Mouse (Mus musculus) CH12.LX (cell line): ENCODE data around the gene Wdr81. TPM values are rescaled to one million over a fixed set of nuclear protein-coding genes. Genes with fewer than 3 reads are reported as not detected.
A peak's percentile ranks its signal among the peaks of the same experiment; 100 is the strongest.

ENCODE experiments used
- DNase-seq: peaks from one replicate; pipeline ENCODE4 v3.0.0-alpha.2; 2013; ENCODE audit errors: extremely low read depth
- H3K27ac ChIP-seq: 2 replicates; pipeline ENCODE4 v1.5.1; 2012; ENCODE audit warnings: low read depth, mild to moderate bottlenecking, control low read depth, moderate library complexity; ENCODE audit not compliant: insufficient read depth
- H3K27me3 ChIP-seq: replicated peaks from 2 replicates; pipeline ENCODE3; 2012; ENCODE audit warnings: inconsistent platforms
- H3K36me3 ChIP-seq, 2 experiments: replicated peaks in 1 of 2; 2 replicates each; pipeline versions ENCODE3 to v1.6.1; 2012; ENCODE audit warnings: inconsistent platforms in 1 of 2, low read length in 1 of 2, mild to moderate bottlenecking in 1 of 2, mixed read lengths in 1 of 2, moderate library complexity in 1 of 2; ENCODE audit not compliant: control insufficient read depth in 1 of 2, insufficient read depth in 1 of 2
- H3K4me1 ChIP-seq, 2 experiments: 2 replicates each; pipeline ENCODE4 v1.6.1; 2012; ENCODE audit warnings: inconsistent platforms in 1 of 2, moderate library complexity in 1 of 2; ENCODE audit not compliant: insufficient read depth in 2 of 2, control insufficient read depth in 1 of 2
- H3K4me2 ChIP-seq: 2 replicates; pipeline ENCODE4 v1.6.1; 2012; ENCODE audit warnings: low read depth, mild to moderate bottlenecking, control low read depth; ENCODE audit not compliant: poor library complexity, insufficient read depth, severe bottlenecking
- H3K4me3 ChIP-seq, 3 experiments: fragments of 150-350 bp in 1 of 3; sonication (generic) in 1 of 3; replicated peaks in 1 of 3; 2 replicates each; pipeline versions ENCODE3 to v1.5.1; 2011 to 2012; ENCODE audit warnings: low read depth in 2 of 3, low read length in 2 of 3, mild to moderate bottlenecking in 2 of 3, moderate library complexity in 2 of 3, control low read depth in 1 of 3, improper control_type of control experiment in 1 of 3, inconsistent platforms in 1 of 3, mixed read lengths in 1 of 3; ENCODE audit not compliant: poor library complexity in 1 of 3
- H3K79me2 ChIP-seq: replicated peaks from 2 replicates; pipeline ENCODE4 v1.6.1; 2012; ENCODE audit warnings: mild to moderate bottlenecking, moderate library complexity; ENCODE audit not compliant: control insufficient read depth, poor library complexity, insufficient read depth, severe bottlenecking; ENCODE audit errors: extremely low read depth
- H3K9ac ChIP-seq: 2 replicates; pipeline ENCODE4 v1.6.1; 2012; ENCODE audit warnings: low read depth, mild to moderate bottlenecking, control low read depth, moderate library complexity; ENCODE audit not compliant: insufficient read depth
- H3K9me3 ChIP-seq: replicated peaks from 2 replicates; pipeline ENCODE3; 2012; ENCODE audit warnings: low read length, inconsistent platforms, mixed read lengths
- CTCF ChIP-seq, 2 experiments: IDR thresholded peaks in 1 of 2; conservative IDR thresholded peaks in 1 of 2; 2 replicates each; pipeline ENCODE4 v1.5.1; 2011 to 2012; ENCODE audit warnings: low read depth in 2 of 2, low read length in 2 of 2, improper control_type of control experiment in 1 of 2, inconsistent platforms in 1 of 2, mild to moderate bottlenecking in 1 of 2, moderate library complexity in 1 of 2
- EP300 ChIP-seq: IDR thresholded peaks from 2 replicates; pipeline ENCODE4 v1.6.1; 2011; ENCODE audit warnings: low read length, improper control_type of control experiment
- ETS1 ChIP-seq: conservative IDR thresholded peaks from 2 replicates; pipeline ENCODE4 v1.6.1; 2012; ENCODE audit warnings: low read depth, mild to moderate bottlenecking, inconsistent platforms, low read length, improper control_type of control experiment, moderate library complexity
- GABPA ChIP-seq: IDR thresholded peaks from 2 replicates; pipeline ENCODE4 v1.6.1; 2012; ENCODE audit warnings: low read depth, low read length, improper control_type of control experiment, inconsistent platforms; ENCODE audit not compliant: insufficient replicate concordance
- MEF2A ChIP-seq: IDR thresholded peaks from 2 replicates; pipeline ENCODE4 v1.6.1; 2014; ENCODE audit warnings: low read depth, mild to moderate bottlenecking, inconsistent platforms, low read length, improper control_type of control experiment, borderline replicate concordance
- NRF1 ChIP-seq: IDR thresholded peaks from 2 replicates; pipeline ENCODE4 v1.6.1; 2014; ENCODE audit warnings: low read depth, mild to moderate bottlenecking, inconsistent platforms, low read length, improper control_type of control experiment, moderate library complexity
- SIN3A ChIP-seq: IDR thresholded peaks from 2 replicates; pipeline ENCODE4 v1.6.1; 2012; ENCODE audit warnings: low read length, improper control_type of control experiment, inconsistent platforms
- SMC3 ChIP-seq: IDR thresholded peaks from 2 replicates; pipeline ENCODE4 v1.6.1; 2011; ENCODE audit warnings: low read depth, low read length, improper control_type of control experiment
- TBP ChIP-seq: conservative IDR thresholded peaks from 2 replicates; pipeline ENCODE4 v1.6.1; 2011; ENCODE audit warnings: low read depth, low read length, improper control_type of control experiment
- ZC3H11A ChIP-seq: IDR thresholded peaks from 2 replicates; pipeline ENCODE4 v1.6.1; 2012; ENCODE audit warnings: low read depth, mild to moderate bottlenecking, inconsistent platforms, low read length, improper control_type of control experiment
- ZKSCAN1 ChIP-seq: IDR thresholded peaks from 2 replicates; pipeline ENCODE4 v1.6.1; 2012; ENCODE audit warnings: low read depth, inconsistent platforms, low read length, improper control_type of control experiment, borderline replicate concordance
- dilution Hi-C: fragments of 300-500 bp; cut with MboI; formaldehyde crosslinking; loops from 2 replicates; pipeline ENCODE4 v1.14.3; 2020; ENCODE audit warnings: low sequenced_read_pairs; ENCODE audit not compliant: extremely low pct_unique_long_range_greater_than_20kb, extremely low pct_ligation_motif_present
- in situ Hi-C: fragments of 300-500 bp; cut with MboI; formaldehyde crosslinking; loops from 3 replicates; pipeline ENCODE4 v1.14.3; 2019; ENCODE audit warnings: low sequenced_read_pairs, low pct_ligation_motif_present, low pct_unique_long_range_greater_than_20kb, mixed read lengths
- polyA plus RNA-seq: library from polyadenylated mRNA; unstranded; fragments of >175 nt; gene quantifications from 2 replicates; pipeline ENCODE4 v1.2.1, GENCODE M21; 2012; ENCODE audit warnings: low read depth; ENCODE audit not compliant: insufficient read length
- total RNA-seq, 2 experiments: library from RNA; depleted of rRNA; stranded (reverse); fragments of 300-350 nt in 1 of 2; fragments of >200 nt in 1 of 2; gene quantifications; 2 replicates each; pipeline ENCODE4 v1.2.3; 2012 to 2014

Gene Wdr81
- total and polyA plus RNA-seq, 3 experiments, result 3.1 to 16.3 (median 13.7) TPM

GRCm38 (mm10) chr11:75466731-75467505 lies 12.4 kb upstream of the Wdr81 start:
- Histone ChIP-seq H3K4me1 (peaks cover 12 to 51% of the 10 kb centered on the region in 2 experiments), H3K27ac (no peak overlapping the region), H3K9me3 (peaks cover 12% of the 10 kb centered on the region), H3K79me2 (peaks cover 6% of the 10 kb centered on the region; the same call in 1 of the 2 replicates), H3K27me3 (no peaks in the 10 kb centered on the region), H3K4me3 (no peak overlapping the region), H3K4me2 (no peak overlapping the region), H3K36me3 (peaks cover 20 to 30% of the 10 kb centered on the region in 2 experiments), H3K9ac (no peak overlapping the region)
- peak; percentile 2; the same call in 1 of the 2 replicates for TF ChIP-seq SMC3
- TF ChIP-seq CTCF (conservative IDR thresholded peaks at IDR 0.05 in 1 of 2, IDR thresholded peaks at IDR 0.05 in 1 of 2; ENCODE audit: low read depth in 2 of 2, low read length in 2 of 2), result 0 out of 4 replicates have a peak, but pooled peaks of 1 of the 2 experiments have one; percentile 29
- no peak for TF ChIP-seq TBP
- DNase-seq, result no peak
- dilution Hi-C loops (no loop called here), in situ Hi-C loops (no loop called here)

- Histone ChIP-seq H3K4me2 (no peak overlapping the region), H3K79me2 (peaks cover 10% of the 10 kb centered on the region; the same call in 1 of the 2 replicates), H3K9ac (no peak overlapping the region), H3K4me1 (peaks cover 12 to 54% of the 10 kb centered on the region in 2 experiments), H3K27me3 (no peaks in the 10 kb centered on the region), H3K36me3 (peaks cover 20 to 30% of the 10 kb centered on the region in 2 experiments), H3K9me3 (peaks cover 12% of the 10 kb centered on the region)
- no peak for DNase-seq
- in situ Hi-C loops, result no loop called here
- TF ChIP-seq SMC3, result no peak
- TF ChIP-seq, all 38 proteins: peak for 0
- no peak overlapping the region for H3K27ac ChIP-seq
- dilution Hi-C loops, result no loop called here
- H3K4me3 ChIP-seq, result no peak overlapping the region
Observed at GRCm38 (mm10) chr11:75465051-75465450, 10.5 kb upstream of the Wdr81 start.

- no peak for TF ChIP-seq ZC3H11A
- TF ChIP-seq SIN3A, result no peak
- TF ChIP-seq EP300, result peak; percentile 39; the same call in 1 of the 2 replicates
- no peak for TF ChIP-seq ZKSCAN1
- no peak for TF ChIP-seq GABPA
- peak; percentile 51 for TF ChIP-seq ETS1
- TF ChIP-seq NRF1, result no peak
- no peak for TF ChIP-seq SMC3
- TF ChIP-seq MEF2A, result peak; percentile 31; the same call in 1 of the 2 replicates
- no peaks in the 10 kb centered on the region for H3K27me3 ChIP-seq
- no peak overlapping the region for H3K4me3 ChIP-seq
- peaks cover 12 to 58% of the 10 kb centered on the region in 2 experiments for H3K4me1 ChIP-seq
- H3K79me2 ChIP-seq, result peaks cover 10% of the 10 kb centered on the region; the same call in 1 of the 2 replicates
- peaks cover 20 to 30% of the 10 kb centered on the region in 2 experiments for H3K36me3 ChIP-seq
- no peak overlapping the region for H3K27ac ChIP-seq
- peaks cover 12% of the 10 kb centered on the region for H3K9me3 ChIP-seq
- in situ Hi-C loops, result no loop called here
- dilution Hi-C loops, result no loop called here
- no peak overlapping the region for H3K4me2 ChIP-seq
- no peak overlapping the region for H3K9ac ChIP-seq
- peak; percentile 55 for DNase-seq
Observed at GRCm38 (mm10) chr11:75464417-75464816, 9.9 kb upstream of the Wdr81 start.
